Mouse (Mus musculus): ENCODE data around the gene Nmi. TPM values are rescaled to one million over a fixed set of nuclear protein-coding genes. Genes with fewer than 3 reads are reported as not detected.
"Not testable (repeated sequence)": the region's sequence is repeated elsewhere in the genome, so short reads cannot be mapped to it uniquely, and the experiment has no call there.

Gene Nmi
- polyA plus RNA-seq (2015; fragmentation: Nextera tagmentation; extraction: Ambion mirVana) = 3.9 and 6.2 TPM in 2 replicates

DNA sequence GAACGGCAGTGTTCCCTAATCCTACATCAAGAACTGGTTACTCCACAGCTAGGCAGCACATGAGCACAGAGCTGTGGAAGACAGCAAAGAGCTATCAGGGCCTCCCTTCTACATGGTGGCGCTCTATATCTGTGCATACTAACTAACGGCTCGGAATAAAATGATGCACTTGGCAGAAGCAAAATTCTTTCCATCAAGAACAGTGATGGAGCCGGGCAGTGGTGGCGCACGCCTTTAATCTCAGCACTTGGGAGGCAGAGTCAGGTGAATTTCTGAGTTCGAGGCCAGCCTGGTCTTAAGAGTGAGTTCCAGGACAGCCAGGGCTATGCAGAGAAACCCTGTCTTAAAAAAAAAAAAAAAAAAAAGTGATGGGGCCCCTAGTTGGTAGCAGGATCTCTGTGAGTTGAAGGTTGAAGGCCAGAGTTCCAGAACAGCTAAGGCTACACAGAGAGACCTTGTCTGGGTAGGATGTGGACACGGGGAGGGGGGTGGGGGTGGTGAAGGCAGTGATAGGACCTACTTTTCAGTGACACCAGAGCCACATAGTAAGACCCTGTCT lies at the start of gene Nmi:
Gene Nmi, minus strand, starts transcription at position 85 of the 559 bp plus-strand sequence.
- Histone ChIP-seq H3K4me2 (peak within 1 kb of the TSS; percentile 67), H3K27ac (no peak within 1 kb of the TSS), H3K27me3 (no peaks in the 10 kb centered on the region), H3K4me3 (peak within 1 kb of the TSS; percentile 55), H3K36me3 (ENCODE audit: poor library complexity, severe bottlenecking) (no peaks in the 10 kb centered on the region), H3K4me1 (no peaks in the 10 kb centered on the region), H3K9ac (peak within 1 kb of the TSS; percentile 64), H3K9me3 (replicated peaks) (peaks cover 4% of the 10 kb centered on the region; the same call in 1 of the 2 replicates)
- WGBS = 74% methylated on average over 9 of the region's 9 CpGs
- 0 out of 2 replicates have a peak, but pooled peaks have one; percentile 61 for ATAC-seq

DNA sequence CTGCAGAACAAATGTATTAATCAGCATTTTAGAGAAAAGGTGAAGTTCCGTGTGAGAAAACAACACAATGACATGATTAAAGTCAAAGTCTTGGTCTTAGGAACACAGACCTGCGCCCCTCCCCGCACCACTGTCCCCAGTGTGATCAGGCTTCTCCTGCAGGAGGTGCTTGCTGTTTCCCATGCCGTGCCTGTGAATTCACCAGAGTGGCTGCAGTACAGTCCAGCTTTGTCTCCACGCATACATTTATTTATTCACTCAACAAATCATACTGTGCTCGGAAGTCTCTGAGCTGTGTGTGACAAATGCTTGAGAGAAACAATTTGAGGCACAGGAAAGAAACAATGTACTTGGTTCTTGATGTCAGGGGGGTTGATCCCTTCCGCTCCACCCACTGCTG lies 43.1 kb upstream of the Nmi start:
- ATAC-seq = no peak
- H3K27ac ChIP-seq = no peak overlapping the region
- 0 out of 2 replicates have a peak overlapping the region, but pooled peaks have one; percentile 16 for H3K9ac ChIP-seq
- H3K27me3 ChIP-seq = no peaks in the 10 kb centered on the region
- no peak overlapping the region for H3K4me3 ChIP-seq
- WGBS = 24% methylated on average over 7 of the region's 7 CpGs
- no peaks in the 10 kb centered on the region for H3K36me3 ChIP-seq (ENCODE audit: poor library complexity, severe bottlenecking)
- no peaks in the 10 kb centered on the region for H3K9me3 ChIP-seq (replicated peaks)
- peak overlapping the region; percentile 18 for H3K4me2 ChIP-seq
- H3K4me1 ChIP-seq = peaks cover 9% of the 10 kb centered on the region; the same call in 1 of the 2 replicates

GRCm38 (mm10) chr2:52013306-52013820 lies 40.1 kb upstream of the Nmi start:
- no peak overlapping the region for H3K4me2 ChIP-seq
- no peak overlapping the region for H3K9ac ChIP-seq
- no peaks in the 10 kb centered on the region for H3K9me3 ChIP-seq (replicated peaks)
- 68% methylated on average over 9 of the region's 9 CpGs for WGBS
- no peak overlapping the region for H3K4me3 ChIP-seq
- H3K4me1 ChIP-seq = peaks cover 9% of the 10 kb centered on the region; the same call in 1 of the 2 replicates
- H3K27me3 ChIP-seq = no peaks in the 10 kb centered on the region
- ATAC-seq = no peak
- H3K27ac ChIP-seq = no peak overlapping the region
- H3K36me3 ChIP-seq (ENCODE audit: poor library complexity, severe bottlenecking) = no peaks in the 10 kb centered on the region

GRCm38 (mm10) chr2:52011820-52012219 lies 38.5 kb upstream of the Nmi start:
- not testable (repeated sequence) for H3K4me2 ChIP-seq; H3K27ac ChIP-seq; H3K27me3 ChIP-seq; ATAC-seq; H3K9ac ChIP-seq; H3K4me3 ChIP-seq; H3K9me3 ChIP-seq (replicated peaks); H3K4me1 ChIP-seq; H3K36me3 ChIP-seq (ENCODE audit: poor library complexity, severe bottlenecking)
- 80% methylated on average over 3 of the region's 3 CpGs for WGBS

GRCm38 (mm10) chr2:52006380-52006779 lies 33.1 kb upstream of the Nmi start:
- H3K27me3 ChIP-seq = no peaks in the 10 kb centered on the region
- H3K4me1 ChIP-seq = no peaks in the 10 kb centered on the region
- H3K36me3 ChIP-seq (ENCODE audit: poor library complexity, severe bottlenecking) = no peaks in the 10 kb centered on the region
- 76% methylated on average over 3 of the region's 3 CpGs for WGBS
- ATAC-seq = no peak
- no peak overlapping the region for H3K9ac ChIP-seq
- H3K4me3 ChIP-seq = no peak overlapping the region
- no peaks in the 10 kb centered on the region for H3K9me3 ChIP-seq (replicated peaks)
- H3K27ac ChIP-seq = no peak overlapping the region
- H3K4me2 ChIP-seq = no peak overlapping the region

DNA sequence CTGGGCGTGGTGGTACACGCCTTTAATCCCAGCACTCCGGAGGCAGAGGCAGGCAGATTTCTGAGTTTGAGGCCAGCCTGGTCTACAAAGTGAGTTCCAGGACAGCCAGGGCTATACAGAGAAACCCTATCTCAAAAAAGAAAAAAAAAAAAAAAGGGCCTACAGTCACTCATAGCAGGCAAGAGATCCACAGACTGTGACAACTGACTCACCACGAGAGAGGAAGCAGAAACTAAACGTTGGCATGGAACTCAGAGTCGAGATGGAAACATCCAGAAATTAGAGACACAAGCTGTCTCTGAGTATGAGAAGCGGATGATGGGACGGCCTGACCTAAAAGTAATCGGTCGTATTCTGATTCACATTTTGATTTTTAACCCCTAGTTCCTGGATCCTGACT lies 29.0 kb upstream of the Nmi start:
- not testable (repeated sequence) for H3K9ac ChIP-seq; H3K4me3 ChIP-seq; H3K27me3 ChIP-seq; H3K36me3 ChIP-seq (ENCODE audit: poor library complexity, severe bottlenecking); H3K27ac ChIP-seq; H3K4me1 ChIP-seq; H3K9me3 ChIP-seq (replicated peaks); H3K4me2 ChIP-seq; ATAC-seq
- 93% methylated on average over 10 of the region's 10 CpGs for WGBS

GRCm38 (mm10) chr2:52001521-52001920 lies 28.2 kb upstream of the Nmi start:
- 88% methylated on average over 8 of the region's 8 CpGs for WGBS
- no peak for ATAC-seq
- H3K27ac ChIP-seq = no peak overlapping the region

DNA sequence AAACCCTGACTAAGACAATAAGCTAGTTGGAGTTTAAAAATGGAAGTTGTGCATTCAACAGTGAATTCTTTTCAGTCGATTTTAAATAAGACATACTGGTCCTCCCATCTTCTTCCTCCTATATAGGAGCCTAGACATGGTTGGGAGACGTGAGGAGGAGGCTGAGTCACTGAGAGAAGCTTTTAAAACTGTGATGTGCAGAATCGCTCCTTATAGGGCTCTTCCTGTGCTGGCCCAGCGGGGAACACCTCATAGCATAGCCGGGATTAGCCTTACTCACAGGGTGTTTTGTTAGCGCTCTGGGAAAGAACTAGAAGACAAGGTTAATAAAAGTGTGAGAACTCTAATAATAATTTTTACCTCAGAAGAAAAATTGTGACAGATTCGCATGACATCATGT lies 26.7 kb upstream of the Nmi start:
- Histone ChIP-seq H3K27ac (no peak overlapping the region), H3K27me3 (no peaks in the 10 kb centered on the region), H3K36me3 (ENCODE audit: poor library complexity, severe bottlenecking) (no peaks in the 10 kb centered on the region), H3K4me2 (no peak overlapping the region), H3K4me3 (no peak overlapping the region), H3K9me3 (replicated peaks) (no peaks in the 10 kb centered on the region), H3K4me1 (no peaks in the 10 kb centered on the region), H3K9ac (no peak overlapping the region)
- no peak for ATAC-seq
- WGBS = 60% methylated on average over 7 of the region's 7 CpGs

More at GRCm38 (mm10) chr2:52001521-52001920, 28.2 kb upstream of the Nmi start:
- H3K9ac ChIP-seq = no peak overlapping the region
- no peaks in the 10 kb centered on the region for H3K27me3 ChIP-seq
- no peak overlapping the region for H3K4me2 ChIP-seq
- no peaks in the 10 kb centered on the region for H3K4me1 ChIP-seq
- no peak overlapping the region for H3K4me3 ChIP-seq
- no peaks in the 10 kb centered on the region for H3K9me3 ChIP-seq (replicated peaks)
- H3K36me3 ChIP-seq (ENCODE audit: poor library complexity, severe bottlenecking) = no peaks in the 10 kb centered on the region

- WGBS = 93% methylated on average over 6 of the region's 6 CpGs
These were observed 18.2 kb upstream of the Nmi start for GRCm38 (mm10) chr2:51991447-51991846.

GRCm38 (mm10) chr2:51989559-51989958 lies 16.3 kb upstream of the Nmi start:
- Histone ChIP-seq H3K4me2 (no peak overlapping the region), H3K36me3 (ENCODE audit: poor library complexity, severe bottlenecking) (no peaks in the 10 kb centered on the region), H3K9me3 (replicated peaks) (no peaks in the 10 kb centered on the region), H3K27me3 (no peaks in the 10 kb centered on the region), H3K4me1 (no peaks in the 10 kb centered on the region), H3K27ac (no peak overlapping the region), H3K4me3 (no peak overlapping the region), H3K9ac (no peak overlapping the region)
- no peak for ATAC-seq
- 93% methylated on average over 2 of the region's 2 CpGs for WGBS

More at GRCm38 (mm10) chr2:51991447-51991846, 18.2 kb upstream of the Nmi start:
- H3K27ac ChIP-seq = no peak overlapping the region
- no peak overlapping the region for H3K9ac ChIP-seq
- no peak for ATAC-seq
- H3K36me3 ChIP-seq (ENCODE audit: poor library complexity, severe bottlenecking) = no peaks in the 10 kb centered on the region
- no peaks in the 10 kb centered on the region for H3K4me1 ChIP-seq
- no peak overlapping the region for H3K4me3 ChIP-seq
- H3K27me3 ChIP-seq = no peaks in the 10 kb centered on the region
- H3K9me3 ChIP-seq (replicated peaks) = no peaks in the 10 kb centered on the region
- no peak overlapping the region for H3K4me2 ChIP-seq

- Histone ChIP-seq H3K4me2 (no peak overlapping the region), H3K9ac (no peak overlapping the region), H3K36me3 (ENCODE audit: poor library complexity, severe bottlenecking) (no peaks in the 10 kb centered on the region), H3K27me3 (no peaks in the 10 kb centered on the region), H3K4me3 (no peak overlapping the region), H3K4me1 (no peaks in the 10 kb centered on the region), H3K27ac (no peak overlapping the region), H3K9me3 (replicated peaks) (no peaks in the 10 kb centered on the region)
- ATAC-seq = no peak
- 85% methylated on average over 5 of the region's 5 CpGs for WGBS
These were observed 13.4 kb upstream of the Nmi start for GRCm38 (mm10) chr2:51986695-51987094.

- Histone ChIP-seq H3K27ac (no peak overlapping the region), H3K4me1 (no peaks in the 10 kb centered on the region), H3K9ac (no peak overlapping the region), H3K4me3 (no peak overlapping the region), H3K4me2 (no peak overlapping the region), H3K27me3 (no peaks in the 10 kb centered on the region), H3K36me3 (ENCODE audit: poor library complexity, severe bottlenecking) (no peaks in the 10 kb centered on the region), H3K9me3 (replicated peaks) (no peaks in the 10 kb centered on the region)
- 74% methylated on average over 9 of the region's 9 CpGs for WGBS
- no peak for ATAC-seq
These were observed 12.9 kb upstream of the Nmi start for GRCm38 (mm10) chr2:51986157-51986556.

DNA sequence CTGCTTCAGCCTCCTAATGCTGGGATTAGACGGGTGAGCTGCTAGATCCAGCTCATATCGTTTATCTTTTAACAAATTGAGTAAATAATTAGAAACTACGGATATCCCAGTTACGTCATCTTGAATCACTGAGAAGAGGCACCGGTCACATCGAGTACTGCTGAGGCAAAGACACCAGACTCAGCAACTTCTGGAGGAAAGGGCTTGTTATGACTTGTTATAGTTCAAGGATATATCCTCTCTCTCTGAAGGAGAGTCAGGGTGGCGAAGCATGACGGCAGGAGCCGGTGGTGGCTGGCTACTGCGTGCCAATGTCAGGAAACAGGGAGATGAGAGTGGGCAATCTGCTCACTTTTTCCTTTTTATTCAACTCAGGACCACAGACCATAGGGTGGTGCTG lies 11.9 kb upstream of the Nmi start:
- no peak for ATAC-seq
- H3K4me3 ChIP-seq = no peak overlapping the region
- H3K27me3 ChIP-seq = no peaks in the 10 kb centered on the region
- no peaks in the 10 kb centered on the region for H3K36me3 ChIP-seq (ENCODE audit: poor library complexity, severe bottlenecking)
- WGBS = 94% methylated on average over 10 of the region's 10 CpGs
- no peak overlapping the region for H3K27ac ChIP-seq
- no peaks in the 10 kb centered on the region for H3K4me1 ChIP-seq
- no peak overlapping the region for H3K4me2 ChIP-seq
- H3K9ac ChIP-seq = no peak overlapping the region
- H3K9me3 ChIP-seq (replicated peaks) = no peaks in the 10 kb centered on the region
